Mouse (Mus musculus): ENCODE data around the gene Etv1. TPM values are rescaled to one million over a fixed set of nuclear protein-coding genes. Genes with fewer than 3 reads are reported as not detected.

The Etv1 gene
- polyA plus RNA-seq, 1 experiment from 2014 or later = 13.5 TPM

GRCm38 (mm10) chr12:38863395-38863794 lies 84.2 kb downstream of the Etv1 start:
- Histone ChIP-seq H3K9me3 (no peaks in the 10 kb centered on the region), H3K4me2 (replicated peaks) (no peak overlapping the region), H3K4me1 (peaks cover 9% of the 10 kb centered on the region; the same call in 1 of the 2 replicates), H3K9ac (replicated peaks) (no peak overlapping the region), H3K27me3 (no peaks in the 10 kb centered on the region), H3K36me3 (no peaks in the 10 kb centered on the region), H3K27ac (replicated peaks) (no peak overlapping the region), H3K4me3 (no peak overlapping the region)
- no peak for ATAC-seq (ENCODE audit: low FRiP score, low read depth)
- WGBS = 88% methylated on average over 4 of the region's 4 CpGs

- 72% methylated on average over 3 of the region's 3 CpGs for WGBS
- H3K9ac ChIP-seq (replicated peaks) = no peak overlapping the region
These were observed 85.0 kb downstream of the Etv1 start for GRCm38 (mm10) chr12:38863982-38864828.

GRCm38 (mm10) chr12:38874470-38874995 lies 95.4 kb downstream of the Etv1 start:
- H3K9ac ChIP-seq (replicated peaks) = no peak overlapping the region
- H3K9me3 ChIP-seq = no peaks in the 10 kb centered on the region
- no peak overlapping the region for H3K4me3 ChIP-seq
- H3K4me2 ChIP-seq (replicated peaks) = no peak overlapping the region
- ATAC-seq (ENCODE audit: low FRiP score, low read depth) = no peak
- H3K36me3 ChIP-seq = no peaks in the 10 kb centered on the region
- H3K27ac ChIP-seq (replicated peaks) = no peak overlapping the region
- H3K4me1 ChIP-seq = no peaks in the 10 kb centered on the region
- H3K27me3 ChIP-seq = no peaks in the 10 kb centered on the region

More at GRCm38 (mm10) chr12:38863982-38864828, 85.0 kb downstream of the Etv1 start:
- Histone ChIP-seq H3K4me3 (no peak overlapping the region), H3K4me2 (replicated peaks) (no peak overlapping the region), H3K4me1 (peaks cover 9% of the 10 kb centered on the region; the same call in 1 of the 2 replicates), H3K27ac (replicated peaks) (no peak overlapping the region), H3K27me3 (no peaks in the 10 kb centered on the region), H3K36me3 (no peaks in the 10 kb centered on the region), H3K9me3 (no peaks in the 10 kb centered on the region)
- ATAC-seq (ENCODE audit: low FRiP score, low read depth) = no peak

GRCm38 (mm10) chr12:38904516-38904915 lies 125.3 kb downstream of the Etv1 start:
- no peak for ATAC-seq (ENCODE audit: low FRiP score, low read depth)
- H3K27ac ChIP-seq (replicated peaks) = no peak overlapping the region
- H3K4me3 ChIP-seq = no peak overlapping the region
- no peaks in the 10 kb centered on the region for H3K4me1 ChIP-seq
- WGBS = 93% methylated on average over 3 of the region's 3 CpGs
- H3K9ac ChIP-seq (replicated peaks) = no peak overlapping the region
- H3K36me3 ChIP-seq = no peaks in the 10 kb centered on the region
- H3K27me3 ChIP-seq = no peaks in the 10 kb centered on the region
- H3K4me2 ChIP-seq (replicated peaks) = no peak overlapping the region
- no peaks in the 10 kb centered on the region for H3K9me3 ChIP-seq

- no peak for ATAC-seq (ENCODE audit: low FRiP score, low read depth)
- Histone ChIP-seq H3K27ac (replicated peaks) (no peak overlapping the region), H3K27me3 (no peaks in the 10 kb centered on the region), H3K9ac (replicated peaks) (no peak overlapping the region), H3K4me3 (no peak overlapping the region), H3K4me1 (no peaks in the 10 kb centered on the region), H3K9me3 (no peaks in the 10 kb centered on the region), H3K36me3 (no peaks in the 10 kb centered on the region), H3K4me2 (replicated peaks) (no peak overlapping the region)
- WGBS = 90% methylated on average over 6 of the region's 6 CpGs
These were observed 127.1 kb downstream of the Etv1 start for GRCm38 (mm10) chr12:38906314-38906713.

GRCm38 (mm10) chr12:38906812-38907211 lies 127.6 kb downstream of the Etv1 start:
- Histone ChIP-seq H3K4me2 (replicated peaks) (no peak overlapping the region), H3K36me3 (no peaks in the 10 kb centered on the region), H3K27me3 (no peaks in the 10 kb centered on the region), H3K9me3 (no peaks in the 10 kb centered on the region), H3K9ac (replicated peaks) (no peak overlapping the region), H3K27ac (replicated peaks) (no peak overlapping the region), H3K4me1 (no peaks in the 10 kb centered on the region), H3K4me3 (no peak overlapping the region)
- no peak for ATAC-seq (ENCODE audit: low FRiP score, low read depth)
- WGBS = 72% methylated on average over 9 of the region's 9 CpGs

GRCm38 (mm10) chr12:38908947-38909346 lies 129.8 kb downstream of the Etv1 start:
- no peaks in the 10 kb centered on the region for H3K36me3 ChIP-seq
- no peaks in the 10 kb centered on the region for H3K4me1 ChIP-seq
- no peak overlapping the region for H3K9ac ChIP-seq (replicated peaks)
- no peak overlapping the region for H3K4me3 ChIP-seq
- H3K9me3 ChIP-seq = no peaks in the 10 kb centered on the region
- no peak for ATAC-seq (ENCODE audit: low FRiP score, low read depth)
- WGBS = 89% methylated on average over 3 of the region's 3 CpGs
- H3K27ac ChIP-seq (replicated peaks) = no peak overlapping the region
- no peak overlapping the region for H3K4me2 ChIP-seq (replicated peaks)
- no peaks in the 10 kb centered on the region for H3K27me3 ChIP-seq

Data from midbrain, embryonic 12.5 days (tissue).